Mouse (Mus musculus) subcutaneous adipose tissue, adult 2 months (tissue): Measurements from ENCODE around the gene Cpne6. TPM values are rescaled to one million over a fixed set of nuclear protein-coding genes. Genes with fewer than 3 reads are reported as not detected.

Source experiments
- polyA plus RNA-seq: library from polyadenylated mRNA; depleted of rRNA; stranded (reverse); fragments of >200 nt; gene quantifications from 2 replicates; pipeline ENCODE4 v1.2.3, GENCODE M21; 2012; ENCODE audit warnings: low replicate concordance; rRNA removed

Cpne6 gene
- polyA plus RNA-seq: 0.08 and 0.19 TPM in 2 replicates

DNA sequence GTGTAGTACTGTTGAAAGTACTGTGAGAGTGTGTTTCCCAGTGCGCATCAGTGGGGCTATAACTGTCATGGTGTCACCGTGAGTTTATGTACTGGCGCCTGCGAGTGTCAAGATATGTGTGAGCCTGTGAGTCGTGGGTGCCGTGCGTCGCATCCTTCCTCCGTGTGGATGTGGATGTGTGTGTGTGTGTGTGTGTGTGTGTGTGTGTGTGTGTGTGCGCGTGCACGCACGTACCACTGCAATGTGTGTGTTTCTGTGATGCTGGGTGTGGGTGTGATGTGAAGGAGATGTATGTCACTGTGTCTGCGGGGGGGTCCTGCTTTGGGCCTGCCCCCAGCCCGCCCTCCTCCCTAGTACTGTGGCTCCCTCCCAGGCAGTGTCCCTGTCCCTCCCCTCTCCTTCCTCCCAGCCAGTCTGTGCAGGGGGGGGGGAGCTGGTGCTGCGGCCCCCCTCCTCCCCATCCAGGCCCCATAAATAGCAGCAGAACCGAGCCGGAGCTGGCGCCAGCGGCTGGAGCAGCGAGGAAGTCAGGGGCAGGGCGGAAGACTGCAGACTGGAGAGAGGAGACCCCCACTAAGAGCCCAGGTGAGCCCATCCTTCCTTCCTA lies at the start of gene Cpne6:
TSS of gene Cpne6 (plus strand) at position 321 of the 607 bp plus-strand sequence.

DNA sequence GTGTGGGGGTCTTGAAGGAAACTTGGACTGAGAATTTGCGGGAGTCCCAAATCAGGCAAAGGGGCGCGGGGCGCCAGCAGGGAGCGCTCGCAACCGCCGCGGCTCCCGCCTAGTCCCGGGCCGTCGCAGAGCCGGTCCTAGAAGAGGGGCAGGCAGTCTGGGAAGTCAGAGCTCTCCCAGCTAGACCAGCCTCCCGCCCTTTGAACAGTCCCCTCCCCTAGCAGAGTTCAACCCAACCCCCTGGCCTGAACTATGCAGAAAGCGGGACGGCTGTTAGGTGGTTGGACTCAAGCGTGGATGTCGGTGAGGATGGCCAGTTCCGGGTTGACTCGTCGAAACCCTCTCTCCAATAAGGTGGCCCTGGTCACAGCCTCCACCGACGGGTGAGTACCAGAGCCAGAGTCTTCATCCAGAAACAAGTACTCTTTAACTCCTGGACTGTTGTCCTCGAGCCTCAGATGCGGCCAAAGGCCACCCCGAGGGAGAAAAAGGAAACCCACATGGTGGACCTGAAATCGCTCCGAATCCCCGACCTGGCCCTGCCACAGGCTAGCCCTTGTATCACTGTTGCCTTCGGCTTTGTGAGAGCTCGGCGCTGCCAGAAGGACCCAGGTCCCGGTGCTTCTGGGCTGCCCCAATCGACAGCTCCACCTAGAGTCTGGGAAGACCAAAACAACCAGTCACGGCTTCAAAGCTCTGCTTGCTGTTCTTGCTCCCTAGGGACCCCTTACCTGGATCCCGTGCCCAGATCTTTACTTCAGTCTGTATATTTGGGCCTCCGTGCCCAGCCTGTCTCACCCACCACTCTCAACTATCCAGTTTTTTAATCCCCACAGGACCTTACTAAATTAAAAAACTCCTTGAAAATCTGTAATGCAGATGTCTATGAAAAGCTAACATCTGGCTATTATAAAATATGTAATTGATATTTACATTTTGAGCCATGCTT lies 31.3 kb upstream of the Cpne6 start, which contains the start of gene Dhrs4:
TSS of gene Dhrs4 (plus strand) at position 108 of the 949 bp plus-strand sequence.

DNA sequence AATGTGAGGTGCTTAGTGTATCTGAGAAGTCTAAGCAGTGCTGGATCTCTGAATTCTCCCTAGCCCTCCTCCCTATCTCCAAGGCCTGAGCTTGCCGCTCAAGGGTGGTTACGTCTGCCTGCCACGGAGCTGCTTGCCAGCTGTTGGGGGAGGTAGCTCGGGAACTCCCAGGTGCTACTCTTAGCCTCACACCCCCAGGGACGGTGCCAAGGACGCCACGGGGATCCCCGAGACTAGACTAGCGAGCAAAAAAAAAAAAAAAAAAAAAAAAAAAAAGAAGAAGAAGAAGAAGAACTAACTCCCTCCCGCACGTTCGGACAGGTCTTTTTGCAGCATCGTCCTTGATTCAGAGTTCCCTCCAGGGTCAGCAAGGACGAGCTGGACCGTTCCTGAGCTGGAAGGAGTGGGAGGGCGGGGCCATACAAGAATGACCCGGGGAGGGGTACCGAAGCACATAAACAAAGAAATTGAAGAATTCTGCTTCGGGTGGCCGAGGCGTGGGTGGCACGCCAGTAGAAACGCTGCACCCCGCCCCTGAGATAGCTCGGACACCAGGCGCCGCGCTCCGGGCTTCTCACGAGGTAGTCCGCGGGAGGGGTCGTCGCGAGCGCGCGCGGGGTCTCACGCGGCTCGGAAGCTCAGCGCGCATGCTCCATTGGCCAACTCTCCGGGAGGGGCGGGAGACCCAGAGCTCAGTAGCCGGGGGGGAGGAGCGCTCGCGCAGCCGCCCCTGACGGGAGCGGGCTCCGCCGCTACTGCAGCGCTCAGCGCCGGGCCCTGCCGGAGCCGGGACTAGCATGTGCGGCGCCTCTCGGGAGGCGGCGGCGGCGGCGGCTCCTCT lies 19.7 kb upstream of the Cpne6 start, which contains the start of gene Carmil3:
TSS of gene Carmil3 (plus strand) at position 291 of the 841 bp plus-strand sequence.

DNA sequence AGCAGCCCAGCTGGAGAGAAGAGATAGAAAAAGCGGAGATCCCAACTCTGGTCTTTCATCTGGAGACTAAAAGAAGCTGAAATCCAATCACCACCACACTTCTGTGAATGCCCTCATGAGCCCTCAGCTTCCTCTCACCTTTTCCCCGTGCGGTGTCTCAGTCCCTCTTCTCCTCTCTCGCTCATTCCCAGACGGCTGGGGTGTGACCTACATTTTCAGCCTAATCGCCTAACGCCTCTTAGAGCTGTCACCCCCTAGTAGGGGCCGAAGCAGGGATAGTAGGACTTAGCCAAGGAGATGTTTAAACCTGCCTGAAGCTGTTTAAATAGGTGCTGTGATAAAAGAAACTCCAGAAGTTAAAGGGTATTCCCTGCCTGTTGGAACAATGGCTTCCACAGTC lies 14.5 kb downstream of the Cpne6 start, which contains the start of gene Nrl:
TSS of gene Nrl (minus strand) at position 197 of the 400 bp plus-strand sequence.

DNA sequence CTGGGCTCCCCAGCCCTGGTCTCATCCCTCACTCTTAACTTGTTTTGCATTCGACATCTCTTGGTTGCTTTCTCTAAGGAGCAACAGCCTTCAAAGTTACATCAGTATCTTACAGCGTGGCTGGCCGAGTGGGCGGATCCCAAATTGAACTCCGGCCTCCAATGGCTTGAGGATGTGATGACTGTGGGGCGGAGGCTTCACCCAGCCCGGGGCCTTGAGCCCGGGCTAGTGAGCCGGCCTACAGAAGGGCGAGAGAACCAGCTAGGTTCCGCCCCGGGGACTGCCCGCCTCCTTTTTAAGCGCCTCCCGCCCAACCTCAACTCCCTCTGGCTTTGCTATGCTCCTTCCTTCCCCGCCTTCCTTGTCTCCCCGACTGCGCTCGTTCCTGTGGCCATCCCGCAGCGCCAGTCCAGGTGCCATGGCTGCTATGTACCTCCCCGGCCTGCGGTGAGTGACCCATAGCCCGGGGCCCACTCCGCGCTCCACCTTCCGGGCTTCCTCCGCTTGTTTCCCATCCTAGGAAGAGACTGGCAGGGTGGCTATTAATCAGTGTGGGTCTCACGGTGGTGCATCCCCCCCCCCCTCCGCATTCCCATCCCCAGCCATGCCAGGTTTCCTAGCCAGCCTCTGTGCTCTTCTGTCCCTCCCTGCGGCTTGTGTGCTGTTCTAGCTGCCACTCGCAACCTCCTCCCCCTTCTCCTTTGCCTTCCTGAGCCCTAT lies 30.0 kb downstream of the Cpne6 start, which contains the start of gene Pck2:
TSS of gene Pck2 (plus strand) at position 200 of the 720 bp plus-strand sequence.

DNA sequence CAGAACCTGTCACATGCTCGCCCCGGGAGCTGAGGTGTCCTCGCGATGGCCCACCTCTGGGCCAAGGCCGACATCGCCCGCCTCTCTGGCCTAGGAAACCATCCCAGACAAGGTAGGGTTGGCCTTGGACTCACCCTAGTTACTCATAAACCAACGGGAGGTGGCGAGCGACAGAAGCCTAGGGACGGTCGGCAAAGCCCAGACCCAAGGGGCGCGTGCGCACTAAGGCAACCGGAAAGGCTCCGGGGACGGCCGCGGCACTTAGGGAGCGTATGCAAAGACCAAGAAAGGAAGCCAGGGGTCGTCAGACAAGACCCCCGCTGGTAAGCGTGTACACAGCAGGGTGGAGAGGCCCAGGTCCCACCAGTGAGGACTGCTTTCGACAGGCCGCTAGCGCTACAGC lies 49.6 kb downstream of the Cpne6 start, which contains the start of gene Dcaf11:
TSS of gene Dcaf11 (plus strand) at position 208 of the 403 bp plus-strand sequence.

DNA sequence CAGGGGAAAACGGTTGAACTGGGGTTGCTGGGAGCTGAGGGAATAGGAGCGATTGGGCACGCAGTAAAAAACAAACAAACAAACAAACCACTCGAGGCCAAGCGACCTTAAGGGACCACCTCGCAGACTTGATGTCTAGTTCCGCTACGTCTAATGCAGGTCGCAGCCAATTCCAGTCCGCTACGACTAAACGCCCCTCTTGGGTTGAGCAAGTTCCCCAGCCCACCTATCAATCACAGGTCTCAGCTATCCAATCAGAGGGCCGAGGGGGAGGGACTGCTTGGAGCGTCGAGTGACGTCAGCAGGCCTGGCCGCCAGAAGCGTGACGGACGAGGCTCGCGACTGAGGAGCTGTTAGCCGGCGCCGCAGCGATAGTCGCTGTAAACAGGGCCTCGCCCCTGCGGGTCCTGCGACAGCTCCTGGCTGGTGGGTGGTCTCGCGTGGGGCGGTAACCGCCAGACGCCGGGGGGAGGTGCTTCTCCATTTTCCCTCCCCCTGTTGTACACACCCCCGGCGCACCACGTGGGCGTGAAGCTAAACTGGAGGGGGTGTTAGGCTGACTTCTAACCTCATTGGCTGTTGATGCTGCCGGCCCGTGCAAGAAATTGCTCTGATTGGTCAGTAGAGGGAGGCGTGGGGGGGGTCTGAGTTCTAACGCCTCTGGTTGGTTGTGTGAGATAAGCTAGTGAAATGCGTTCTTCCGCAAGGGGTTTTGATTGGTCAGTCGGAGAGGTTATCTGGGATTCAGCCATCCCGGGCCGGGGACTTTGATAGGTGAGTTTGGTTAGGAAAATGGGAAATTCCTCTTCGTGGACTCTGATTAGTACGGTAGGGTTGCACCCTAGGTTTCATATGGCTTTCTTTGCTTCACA lies 50.2 kb downstream of the Cpne6 start, which contains the start of gene A730061H03Rik:
TSS of gene A730061H03Rik (minus strand) at position 205 of the 872 bp plus-strand sequence.

Other genes with a start within 250 kb of the Cpne6 start
- 57.4 and 80.1 TPM in 2 replicates for gene Dhrs4, start 31.7 kb upstream of the Cpne6 start, polyA plus RNA-seq
- 2.1 and 9.4 TPM in 2 replicates for gene Carmil3, start 19.8 kb upstream of the Cpne6 start, polyA plus RNA-seq
- not detected in 2 replicates for gene Nrl, start 14.5 kb downstream of the Cpne6 start, polyA plus RNA-seq
- gene Pck2, start 29.8 kb downstream of the Cpne6 start, polyA plus RNA-seq: 44.1 and 72.2 TPM in 2 replicates
- 79.4 and 81.9 TPM in 2 replicates for gene Dcaf11, start 49.6 kb downstream of the Cpne6 start, polyA plus RNA-seq
- 2.9 and 3.1 TPM in 2 replicates for gene A730061H03Rik, start 50.0 kb downstream of the Cpne6 start, polyA plus RNA-seq
- 0.68 and 2.5 TPM in 2 replicates for gene Fitm1, start 65.2 kb downstream of the Cpne6 start, polyA plus RNA-seq
- gene Psme1, start 67.7 kb downstream of the Cpne6 start, polyA plus RNA-seq: 111 and 123 TPM in 2 replicates
- 34.6 and 113 TPM in 2 replicates for gene Emc9, start 74.9 kb downstream of the Cpne6 start, polyA plus RNA-seq
- gene Psme2, start 80.7 kb downstream of the Cpne6 start, polyA plus RNA-seq: 133 and 138 TPM in 2 replicates
- 27.9 and 42.1 TPM in 2 replicates for gene Rnf31, start 81.3 kb downstream of the Cpne6 start, polyA plus RNA-seq
- gene Irf9, start 93.1 kb downstream of the Cpne6 start, polyA plus RNA-seq: 39.3 and 81.5 TPM in 2 replicates
- gene Rec8, start 107.6 kb downstream of the Cpne6 start, polyA plus RNA-seq: 0.10 and 23.9 TPM in 2 replicates
- 115 and 240 TPM in 2 replicates for gene Ipo4, start 125.5 kb downstream of the Cpne6 start, polyA plus RNA-seq
- gene Gm49378, start 127.5 kb downstream of the Cpne6 start, polyA plus RNA-seq: 1.3 and 8.1 TPM in 2 replicates
- gene Tm9sf1, start 133.4 kb downstream of the Cpne6 start, polyA plus RNA-seq: 73.5 and 94.8 TPM in 2 replicates
- 0.77 and 1.5 TPM in 2 replicates for gene Tssk4, start 139.7 kb downstream of the Cpne6 start, polyA plus RNA-seq
- gene Mdp1, start 150.1 kb downstream of the Cpne6 start, polyA plus RNA-seq: 31.3 and 35.2 TPM in 2 replicates
- gene Gmpr2, start 161.5 kb downstream of the Cpne6 start, polyA plus RNA-seq: 28.6 and 31.3 TPM in 2 replicates
- 292 and 416 TPM in 2 replicates for gene Nedd8, start 161.7 kb downstream of the Cpne6 start, polyA plus RNA-seq
- 12.3 and 17.1 TPM in 2 replicates for gene Tinf2, start 171.4 kb downstream of the Cpne6 start, polyA plus RNA-seq
- 0.60 and 2.2 TPM in 2 replicates for gene Tgm1, start 203.5 kb downstream of the Cpne6 start, polyA plus RNA-seq
- 34.6 and 47.9 TPM in 2 replicates for gene Rabggta, start 211.8 kb downstream of the Cpne6 start, polyA plus RNA-seq
- gene Dhrs1, start 235.2 kb downstream of the Cpne6 start, polyA plus RNA-seq: 95.6 and 110 TPM in 2 replicates
- 14.6 and 30.0 TPM in 2 replicates for gene Nop9, start 235.2 kb downstream of the Cpne6 start, polyA plus RNA-seq
- 2.5 and 4.1 TPM in 2 replicates for gene Cideb, start 248.0 kb downstream of the Cpne6 start, polyA plus RNA-seq